Mouse (Mus musculus): Measurements from ENCODE around the gene Cpsf4l.

DNA sequence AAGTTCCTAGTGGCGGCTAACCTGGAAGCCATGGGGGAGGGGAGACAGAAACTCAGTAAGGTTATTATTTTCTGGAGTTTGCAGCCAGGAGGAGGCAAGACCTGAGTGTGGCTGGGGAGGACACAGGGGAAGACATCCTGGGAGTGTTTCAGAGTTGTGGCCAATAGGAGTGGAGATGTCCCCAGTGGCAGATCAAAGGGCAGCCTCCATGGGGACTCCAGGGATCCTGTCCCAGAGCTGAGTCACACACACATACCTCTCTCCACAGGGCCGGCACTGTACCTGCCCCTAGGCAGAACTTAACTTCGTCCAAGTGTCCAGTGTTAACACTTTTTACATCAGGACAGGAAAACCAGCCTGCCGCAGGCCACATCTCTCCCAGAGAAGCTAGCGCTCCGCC lies 25.3 kb upstream of the Cpsf4l start:
- no peak for TF ChIP-seq POLR2A (IDR thresholded peaks at IDR 0.05; ENCODE audit: control insufficient read depth, extremely low read depth, insufficient read depth, low read length, poor library complexity)
- TF ChIP-seq CTCF (IDR thresholded peaks at IDR 0.05; ENCODE audit: borderline replicate concordance, control insufficient read depth, extremely low read depth, insufficient read depth, low read length, poor library complexity) = no peak
